Mouse (Mus musculus): ENCODE data around the gene Exoc6b.

- TF ChIP-seq CTCF (IDR thresholded peaks at IDR 0.05; ENCODE audit: control insufficient read depth, insufficient read depth, low read length) (no peak), POLR2A (IDR thresholded peaks at IDR 0.05; ENCODE audit: borderline replicate concordance, control insufficient read depth, low read depth, low read length) (no peak)
These were observed 470.6 kb downstream of the Exoc6b start for GRCm38 (mm10) chr6:84598725-84599124.

Data from bone marrow, adult 2 months (tissue).